Mouse (Mus musculus) common myeloid progenitor, adult 5-6 weeks (primary cell): Measurements from ENCODE around the gene Adora2a. TPM values are rescaled to one million over a fixed set of nuclear protein-coding genes. Genes with fewer than 3 reads are reported as not detected.
A peak's percentile ranks its signal among the peaks of the same experiment; 100 is the strongest.
"Not testable (repeated sequence)": the region's sequence is repeated elsewhere in the genome, so short reads cannot be mapped to it uniquely, and the experiment has no call there.

Source experiments
- ATAC-seq: replicated peaks from 2 replicates; pipeline ENCODE4 v1.8.0; 2016; ENCODE audit warnings: low read depth, mild to moderate bottlenecking, moderate TSS enrichment, inconsistent platforms; ENCODE audit not compliant: poor library complexity, severe bottlenecking
- total RNA-seq: library from RNA; stranded (forward); fragments of 200-1000, 187-1606 nt; gene quantifications from 2 replicates; pipeline ENCODE4 v1.2.3, GENCODE M21; 2017

Gene Adora2a
- total RNA-seq, 1 experiment from 2014 or later = 6.2 TPM

GRCm38 (mm10) chr10:75339377-75339776 is 22.7 kb downstream of the Adora2a start:
- ATAC-seq = no peak

DNA sequence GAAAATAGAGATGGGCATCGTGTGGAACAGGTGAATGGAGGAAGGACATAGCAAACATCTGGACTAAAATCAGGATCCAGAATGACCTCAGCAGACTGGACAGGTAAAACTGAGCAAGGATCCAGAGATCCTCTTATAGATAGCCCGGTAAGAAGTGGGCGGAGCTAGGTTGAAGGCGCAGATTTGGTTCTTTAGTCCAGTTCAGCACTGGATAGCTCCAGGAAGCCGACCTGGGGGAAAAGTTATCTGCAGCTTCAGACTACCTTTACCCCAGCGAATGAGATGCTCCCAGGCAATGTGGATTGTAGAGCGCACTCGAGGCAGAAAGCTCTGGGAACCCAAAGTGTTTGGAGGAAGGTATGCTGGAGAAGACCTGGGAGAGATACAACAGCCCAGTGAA is 25.3 kb downstream of the Adora2a start:
- ATAC-seq = no peak

DNA sequence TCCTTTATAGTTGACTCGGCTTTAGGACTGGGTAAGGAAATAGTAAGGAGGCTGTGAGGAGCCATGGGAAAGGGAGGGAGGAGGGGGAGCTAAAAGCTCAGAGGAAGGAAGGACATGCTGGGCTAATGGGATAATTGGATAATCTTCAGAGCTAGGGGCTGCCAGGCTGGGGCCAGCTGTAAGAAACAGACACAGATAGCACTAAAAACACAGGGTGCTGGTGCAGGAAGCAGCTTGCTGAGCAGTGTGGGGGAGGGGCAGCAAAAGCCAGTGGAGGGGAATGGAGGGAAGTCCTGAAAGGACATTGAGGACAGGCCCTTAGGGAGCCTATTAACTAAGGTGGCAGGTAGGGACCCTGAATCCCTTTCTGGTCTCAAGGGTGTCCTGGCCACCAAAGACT is 27.9 kb downstream of the Adora2a start:
- ATAC-seq = not testable (repeated sequence)

- no peak for ATAC-seq
Measured at GRCm38 (mm10) chr10:75345265-75345664, 28.6 kb downstream of the Adora2a start.

DNA sequence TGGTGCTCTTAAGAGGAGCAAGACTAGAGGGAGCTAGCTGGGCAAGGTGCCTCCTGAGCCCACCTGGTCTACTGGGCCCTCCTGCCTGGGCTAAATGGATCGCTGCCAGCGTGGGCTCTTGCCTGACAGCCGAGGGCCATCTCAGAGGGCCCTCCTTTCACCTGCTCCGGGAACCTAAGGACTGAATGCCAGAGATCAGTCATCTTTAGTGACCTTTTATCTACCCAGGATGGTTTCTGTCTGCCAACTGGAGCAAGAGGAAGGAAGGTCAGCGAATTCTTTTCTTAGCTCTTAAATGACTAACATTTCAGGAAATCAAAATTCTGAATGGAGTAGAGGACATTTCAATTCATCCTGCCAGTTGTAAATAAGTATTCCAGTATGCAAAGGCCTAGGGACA is 33.9 kb downstream of the Adora2a start:
- no peak for ATAC-seq

DNA sequence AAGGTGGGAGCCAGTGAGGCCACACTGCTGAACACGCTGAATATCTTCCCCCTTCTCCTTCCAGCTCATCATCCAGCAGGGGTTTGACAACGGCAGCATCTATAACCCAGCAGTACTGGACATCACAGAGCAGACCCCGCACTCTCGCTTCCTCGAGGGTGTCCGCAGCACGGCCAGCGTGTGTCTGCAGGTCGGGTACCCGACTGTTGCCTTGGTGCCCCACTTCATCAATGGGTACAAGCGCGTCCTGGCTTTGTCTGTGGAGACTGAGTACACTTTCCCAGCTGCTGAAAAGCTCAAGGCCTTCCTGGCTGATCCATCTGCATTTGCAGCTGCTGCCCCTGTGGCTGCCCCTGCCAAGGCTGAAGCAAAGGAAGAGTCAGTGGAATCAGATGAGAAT is 35.9 kb downstream of the Adora2a start:
- no peak for ATAC-seq

DNA sequence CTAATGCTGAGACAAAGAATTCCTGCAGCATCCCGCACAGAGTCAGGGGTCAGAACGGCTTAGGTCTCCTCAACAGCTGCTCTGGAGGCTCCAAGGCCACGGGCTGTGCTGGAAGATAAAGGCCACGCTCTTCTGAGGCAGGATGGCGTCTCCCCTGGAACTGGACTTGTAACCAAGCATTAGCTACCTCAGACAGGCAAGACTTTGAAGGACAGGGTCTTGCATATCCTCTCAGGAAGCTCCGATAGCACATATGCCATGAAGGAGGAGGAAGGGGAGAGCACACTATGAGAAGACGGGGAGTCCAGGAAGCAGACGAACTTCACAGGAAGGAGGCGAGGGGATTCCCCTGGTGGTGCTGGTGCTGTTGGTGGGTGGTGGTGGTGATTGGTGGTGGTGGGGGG is 37.2 kb downstream of the Adora2a start:
- peak; percentile 18; the same call in 1 of the 2 replicates for ATAC-seq

DNA sequence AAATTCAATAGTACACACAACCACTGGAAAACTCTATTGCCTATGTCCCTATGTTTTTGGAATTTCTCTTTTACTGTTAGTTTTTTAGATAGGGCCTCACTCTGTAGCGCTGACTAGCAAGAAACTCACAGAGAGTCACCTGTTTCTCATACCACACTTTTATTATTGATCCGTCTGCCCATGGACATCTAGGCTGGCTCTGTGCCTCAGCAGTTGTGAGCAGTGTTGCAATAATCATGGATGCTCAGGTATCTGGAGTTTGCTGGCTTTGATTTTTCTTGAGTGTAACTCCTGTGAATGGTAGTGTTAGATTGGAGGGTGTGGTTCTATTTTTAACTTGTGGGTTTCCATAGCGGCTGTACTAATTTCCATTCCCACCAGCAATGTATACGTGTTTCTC is 38.7 kb downstream of the Adora2a start:
- no peak for ATAC-seq

DNA sequence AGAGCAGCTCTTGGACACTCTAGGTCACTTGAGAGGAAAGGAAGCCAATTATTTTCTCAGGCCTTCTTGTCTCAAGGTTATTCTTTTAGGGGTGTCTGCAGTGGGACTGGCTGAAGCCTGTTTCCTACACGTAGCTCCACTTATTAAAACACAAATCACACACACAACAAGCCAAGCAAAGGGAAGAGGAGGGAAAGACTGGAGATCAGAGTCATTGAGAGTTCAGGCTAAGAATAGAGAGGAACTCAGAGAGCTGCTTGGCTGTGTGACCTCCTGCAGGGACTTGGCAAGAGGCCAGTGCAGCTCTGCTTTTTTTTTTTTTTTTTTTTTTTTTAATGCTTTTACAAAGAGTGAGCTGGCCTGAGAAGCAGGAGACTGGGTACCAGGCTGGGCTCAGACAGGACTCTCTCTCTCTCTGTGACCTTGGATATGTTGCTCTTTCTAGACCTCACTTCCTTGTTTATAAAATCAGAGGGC is 47.6 kb downstream of the Adora2a start:
- peak; percentile 40 for ATAC-seq

GRCm38 (mm10) chr10:75364796-75365195 is 48.1 kb downstream of the Adora2a start:
- peak; percentile 50; the same call in 1 of the 2 replicates for ATAC-seq

GRCm38 (mm10) chr10:75365231-75365633 is 48.6 kb downstream of the Adora2a start:
- ATAC-seq = peak; percentile 80

- ATAC-seq = peak; percentile 60
Measured at GRCm38 (mm10) chr10:75373655-75374351, 57.1 kb downstream of the Adora2a start.

GRCm38 (mm10) chr10:75378688-75379087 is 62.0 kb downstream of the Adora2a start:
- no peak for ATAC-seq

Other genes with a start within 250 kb of the Adora2a start
- 51.6 and 62.9 TPM in 2 replicates for gene Specc1l, start 104.8 kb upstream of the Adora2a start, total RNA-seq
- gene Upb1, start 84.2 kb downstream of the Adora2a start, total RNA-seq = 0.27 TPM in 1 of 2 replicates, not detected in the other
- 82.7 and 123 TPM in 2 replicates for gene Snrpd3, start 200.7 kb downstream of the Adora2a start, total RNA-seq
- 11.5 and 13.3 TPM in 2 replicates for gene Gucd1, start 201.1 kb downstream of the Adora2a start, total RNA-seq
- gene Lrrc75b, start 243.5 kb downstream of the Adora2a start, total RNA-seq = not detected in 2 replicates
- 0.23 TPM in 1 of 2 replicates, not detected in the other for gene Ggt1, start 244.7 kb downstream of the Adora2a start, total RNA-seq